Mouse (Mus musculus): Measurements from ENCODE around the gene Gmip.

- TF ChIP-seq CTCF (conservative IDR thresholded peaks at IDR 0.05 in 1 of 2, IDR thresholded peaks at IDR 0.05 in 1 of 2; ENCODE audit: low read depth in 2 of 2, low read length in 2 of 2) (no peak), SMC3 (IDR thresholded peaks at IDR 0.05; ENCODE audit: low read depth, low read length) (no peak), POLR2A (IDR thresholded peaks at IDR 0.05; ENCODE audit: low read depth, low read length) (no peak)
Observed at GRCm38 (mm10) chr8:69864180-69864579, 55.7 kb downstream of the Gmip start.
